Mouse (Mus musculus) forebrain, postnatal 0 days (tissue): ENCODE measurements around the gene Zfp740. TPM values are rescaled to one million over a fixed set of nuclear protein-coding genes. Genes with fewer than 3 reads are reported as not detected.
"Not testable (repeated sequence)": the region's sequence is repeated elsewhere in the genome, so short reads cannot be mapped to it uniquely, and the experiment has no call there.

Experiments
- ATAC-seq: fragments of 200-750 bp; cut with Nextera tagmentation; 2 replicates; pipeline ENCODE4 v1.8.0; 2017; ENCODE audit warnings: mild to moderate bottlenecking, moderate library complexity
- DNase-seq: peaks from one replicate; pipeline ENCODE4 v3.0.0-alpha.2; 2015
- H3K27ac ChIP-seq: fragments of 300-500 bp; sonication (generic); 2 replicates; pipeline ENCODE4 v1.5.1; 2014; ENCODE audit warnings: low read depth, mild to moderate bottlenecking, antibody characterized with exemption, low read length, moderate library complexity, mixed read lengths
- H3K27me3 ChIP-seq: fragments of 300-500 bp; sonication (generic); 2 replicates; pipeline ENCODE4 v1.6.1; 2014; ENCODE audit warnings: mild to moderate bottlenecking, low read length, mixed read lengths; ENCODE audit not compliant: insufficient read depth
- H3K36me3 ChIP-seq: fragments of 300-500 bp; sonication (generic); 2 replicates; pipeline ENCODE4 v1.6.1; 2014; ENCODE audit warnings: mild to moderate bottlenecking, moderate library complexity; ENCODE audit not compliant: insufficient read depth
- H3K4me1 ChIP-seq: fragments of 300-500 bp; sonication (generic); 2 replicates; pipeline ENCODE4 v1.6.1; 2014; ENCODE audit warnings: antibody characterized with exemption; ENCODE audit not compliant: insufficient read depth
- H3K4me2 ChIP-seq: fragments of 300-500 bp; sonication (generic); 2 replicates; pipeline ENCODE4 v1.6.1; 2014; ENCODE audit warnings: low read depth, mild to moderate bottlenecking, moderate library complexity
- H3K4me3 ChIP-seq: fragments of 300-500 bp; sonication (generic); 2 replicates; pipeline ENCODE4 v1.5.1; 2014; ENCODE audit warnings: low read depth, low read length, mixed read lengths
- H3K9ac ChIP-seq: fragments of 300-500 bp; sonication (generic); 2 replicates; pipeline ENCODE4 v1.6.1; 2014; ENCODE audit warnings: mild to moderate bottlenecking
- H3K9me3 ChIP-seq: fragments of 300-500 bp; sonication (generic); 2 replicates; pipeline ENCODE4 v1.6.1; 2016; ENCODE audit warnings: low read length
- CTCF ChIP-seq: sonication (generic); IDR thresholded peaks from 2 replicates; pipeline ENCODE4 v1.5.1; 2016; ENCODE audit warnings: antibody characterized with exemption, control low read depth, low read depth
- WGBS: fragments of 180-500 bp; shearing (Covaris S2); extraction: QIAGEN DNeasy Blood & Tissue Kit; methylation state at CpG from one replicate; pipeline ENCODE4 v1.1.7; 2014; 5-methylcytosine and 5-hydroxymethylcytosine counted together
- polyA plus RNA-seq: library from polyadenylated mRNA; unstranded; fragments of >200 nt; fragmentation: Nextera tagmentation; extraction: Ambion mirVana; gene quantifications from 2 replicates; pipeline ENCODE4 v1.2.1, GENCODE M21; 2015
- total RNA-seq: library from RNA; depleted of rRNA; stranded (reverse); fragments of >200 nt; gene quantifications from 2 replicates; pipeline ENCODE4 v1.2.3, GENCODE M21; 2014

Zfp740 gene
- total and polyA plus RNA-seq, 2 experiments from 2014 or later, result 29.7 to 83.2 TPM

- peaks cover 14% of the 10 kb centered on the region; the same call in 1 of the 2 replicates for H3K27me3 ChIP-seq
- peaks cover 9% of the 10 kb centered on the region; the same call in 1 of the 2 replicates for H3K4me1 ChIP-seq
- WGBS, result 24% methylated on average over 21 of the region's 21 CpGs
- no peaks in the 10 kb centered on the region for H3K36me3 ChIP-seq
- peak overlapping the region; percentile 92 for H3K4me2 ChIP-seq
- no peak for DNase-seq
- ATAC-seq, result no peak
- H3K27ac ChIP-seq, result no peak overlapping the region
- no peaks in the 10 kb centered on the region for H3K9me3 ChIP-seq
- peak overlapping the region; percentile 35 for H3K4me3 ChIP-seq
- no peak for TF ChIP-seq CTCF
- H3K9ac ChIP-seq, result peak overlapping the region; percentile 40; the same call in 1 of the 2 replicates
Measured at GRCm38 (mm10) chr15:102224992-102225617, 22.1 kb downstream of the Zfp740 start.

- not testable (repeated sequence) for DNase-seq, H3K4me3 ChIP-seq, H3K36me3 ChIP-seq, H3K9ac ChIP-seq, ATAC-seq, H3K4me1 ChIP-seq, H3K4me2 ChIP-seq, H3K27ac ChIP-seq, H3K9me3 ChIP-seq
- WGBS, result 87% methylated on average over 6 of the region's 6 CpGs
- peaks cover 14% of the 10 kb centered on the region; the same call in 1 of the 2 replicates for H3K27me3 ChIP-seq
Measured at GRCm38 (mm10) chr15:102225619-102226018, 22.6 kb downstream of the Zfp740 start.

GRCm38 (mm10) chr15:102230408-102231321 lies 27.6 kb downstream of the Zfp740 start:
- no peak for TF ChIP-seq CTCF

GRCm38 (mm10) chr15:102231748-102232147 lies 28.7 kb downstream of the Zfp740 start, which contains the start of gene Itgb7:
Gene Itgb7, minus strand, starts transcription at chr15:102231944.
- Histone ChIP-seq H3K4me1 (no peaks in the 10 kb centered on the region), H3K9me3 (no peaks in the 10 kb centered on the region), H3K4me3 (no peak within 1 kb of the TSS), H3K9ac (no peak within 1 kb of the TSS), H3K4me2 (no peak within 1 kb of the TSS), H3K27me3 (no peaks in the 10 kb centered on the region), H3K27ac (no peak within 1 kb of the TSS), H3K36me3 (0 out of 2 replicates have a peak, but pooled peaks cover 3% of the 10 kb centered on the region)
- ATAC-seq (no peak), DNase-seq (no peak)
- 66% methylated on average over 6 of the region's 6 CpGs for WGBS
- TF ChIP-seq CTCF, result no peak

More at GRCm38 (mm10) chr15:102230408-102231321, 27.6 kb downstream of the Zfp740 start:
- Histone ChIP-seq H3K36me3 (no peaks in the 10 kb centered on the region), H3K4me2 (no peak overlapping the region), H3K9me3 (no peaks in the 10 kb centered on the region), H3K9ac (no peak overlapping the region), H3K4me3 (no peak overlapping the region), H3K27ac (no peak overlapping the region), H3K4me1 (no peaks in the 10 kb centered on the region), H3K27me3 (no peaks in the 10 kb centered on the region)
- ATAC-seq, result no peak
- WGBS, result 82% methylated on average over 17 of the region's 17 CpGs
- DNase-seq, result no peak

GRCm38 (mm10) chr15:102232764-102233163 lies 29.7 kb downstream of the Zfp740 start:
- no peak overlapping the region for H3K4me3 ChIP-seq
- WGBS, result 88% methylated on average over 7 of the region's 7 CpGs
- no peak overlapping the region for H3K4me2 ChIP-seq
- no peak overlapping the region for H3K27ac ChIP-seq
- no peaks in the 10 kb centered on the region for H3K9me3 ChIP-seq
- DNase-seq (no peak), ATAC-seq (no peak)
- no peaks in the 10 kb centered on the region for H3K27me3 ChIP-seq
- TF ChIP-seq CTCF, result no peak
- H3K36me3 ChIP-seq, result 0 out of 2 replicates have a peak, but pooled peaks cover 3% of the 10 kb centered on the region
- H3K9ac ChIP-seq, result no peak overlapping the region
- no peaks in the 10 kb centered on the region for H3K4me1 ChIP-seq

- ATAC-seq (no peak), DNase-seq (no peak)
- H3K4me2 ChIP-seq, result no peak overlapping the region
- H3K9me3 ChIP-seq, result no peaks in the 10 kb centered on the region
- H3K9ac ChIP-seq, result no peak overlapping the region
- 33% methylated on average over 2 of the region's 2 CpGs for WGBS
- H3K36me3 ChIP-seq, result 0 out of 2 replicates have a peak, but pooled peaks cover 6% of the 10 kb centered on the region
- H3K4me3 ChIP-seq, result no peak overlapping the region
- TF ChIP-seq CTCF, result no peak
- H3K27me3 ChIP-seq, result no peaks in the 10 kb centered on the region
- H3K4me1 ChIP-seq, result no peaks in the 10 kb centered on the region
- no peak overlapping the region for H3K27ac ChIP-seq
Measured at GRCm38 (mm10) chr15:102233896-102234295, 30.8 kb downstream of the Zfp740 start.
